Mouse (Mus musculus) embryonic stem cell, embryonic (primary cell): ENCODE data around the gene Myoz2.

Source experiments
- CTCF ChIA-PET, 4 experiments: fragments of 300-600 bp in 2 of 4; fragments of 350-600 bp in 2 of 4; sonication (Branson Sonifier 250); formaldehyde crosslinking; loops; one replicate each; lab custom pipeline; 2022; ENCODE audit warnings: inconsistent platforms in 2 of 4; lab: Charles Lee
- POLR2A ChIA-PET, 4 experiments: fragments of 300-600 bp in 2 of 4; fragments of 350-600 bp in 2 of 4; sonication (Branson Sonifier 250); formaldehyde crosslinking; loops; one replicate each; lab custom pipeline; 2022; ENCODE audit warnings: antibody characterized with exemption in 4 of 4, inconsistent platforms in 1 of 4; lab: Charles Lee

Myoz2 gene

DNA sequence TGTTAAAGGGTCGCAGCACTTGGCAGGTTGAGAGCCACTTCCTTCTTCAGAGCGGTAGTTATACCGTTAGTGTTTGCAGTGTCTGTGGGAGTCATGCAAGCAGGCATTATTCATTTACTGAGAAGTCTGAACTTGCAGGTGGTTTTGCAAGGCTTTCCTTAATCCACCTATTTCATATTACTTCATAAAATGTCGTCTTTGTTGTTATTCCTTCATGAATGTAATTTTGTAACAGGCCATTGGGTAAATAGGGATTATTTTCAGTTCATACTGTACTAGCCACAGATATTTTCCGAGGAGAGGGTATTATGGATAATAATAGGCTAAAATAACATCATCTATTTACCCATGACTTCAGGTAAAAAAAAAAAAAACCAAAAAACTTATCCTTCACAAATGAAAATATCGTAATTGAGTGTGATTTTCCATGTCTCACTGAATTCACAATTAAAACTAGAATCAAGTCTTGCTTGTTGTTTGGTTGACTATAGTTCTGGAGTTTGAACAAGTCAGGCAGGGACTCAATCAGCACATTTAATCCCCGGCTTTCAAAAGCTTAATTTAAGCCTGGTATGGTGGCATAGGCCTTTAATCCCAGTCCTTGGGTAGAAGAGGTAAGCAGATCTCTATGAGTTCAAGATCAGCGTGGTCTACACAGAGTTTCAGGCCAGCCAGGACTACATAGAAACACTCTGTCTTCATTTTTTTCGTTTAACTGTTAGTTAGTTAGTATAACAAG is 10.2 kb downstream of the Myoz2 start:
- ChIA-PET POLR2A (no interaction called here), CTCF (no interaction called here)

DNA sequence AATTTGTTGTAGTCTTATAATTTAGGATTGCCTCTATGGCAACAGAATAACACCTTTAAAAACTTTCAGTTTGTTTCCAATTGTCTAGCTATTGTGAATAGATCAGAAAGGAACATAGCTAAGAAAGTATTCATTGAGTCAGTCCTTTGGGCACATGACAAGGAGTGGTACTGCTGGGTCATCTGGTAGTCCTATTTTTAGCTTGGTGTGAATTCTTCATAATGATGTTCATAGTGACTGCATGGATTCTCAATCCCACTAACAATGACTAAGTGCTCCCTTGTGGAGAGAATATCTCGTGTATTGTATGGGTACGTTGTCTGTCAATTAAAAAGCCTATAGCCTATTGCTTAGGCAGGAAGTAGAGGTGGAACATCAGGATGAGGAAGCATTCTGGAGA is 16.0 kb downstream of the Myoz2 start:
- POLR2A ChIA-PET: no interaction called here

DNA sequence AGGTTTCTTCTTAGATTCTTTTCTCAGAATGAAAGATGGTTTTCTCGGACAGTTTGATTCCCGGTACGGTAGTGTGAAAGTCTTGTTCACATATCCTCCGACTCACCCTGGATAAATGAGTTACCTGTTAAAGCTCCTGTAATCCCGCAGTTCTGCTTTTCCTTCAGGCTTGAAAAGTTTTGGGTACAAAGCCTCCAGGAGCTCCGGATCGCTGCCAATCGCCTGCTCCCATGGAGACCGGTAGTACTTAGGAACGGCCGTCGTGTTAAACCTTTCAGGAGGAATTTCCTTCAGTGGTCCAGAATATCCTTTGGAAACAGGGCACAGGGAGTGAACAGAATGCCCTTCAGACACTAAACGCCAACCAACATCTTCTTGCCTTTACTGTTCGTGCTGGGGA is 21.3 kb downstream of the Myoz2 start:
- ChIA-PET CTCF (no interaction called here), POLR2A (interaction anchor here in 2 of 4 experiments (0.5 to 0.9 kb wide), 2 partner anchors 26 to 28 kb away, joined by 3 to 4 read pairs; no protein-coding TSS in a partner anchor)

More for the DNA sequence above, 16.0 kb downstream of the Myoz2 start:
- CTCF ChIA-PET: no interaction called here

DNA sequence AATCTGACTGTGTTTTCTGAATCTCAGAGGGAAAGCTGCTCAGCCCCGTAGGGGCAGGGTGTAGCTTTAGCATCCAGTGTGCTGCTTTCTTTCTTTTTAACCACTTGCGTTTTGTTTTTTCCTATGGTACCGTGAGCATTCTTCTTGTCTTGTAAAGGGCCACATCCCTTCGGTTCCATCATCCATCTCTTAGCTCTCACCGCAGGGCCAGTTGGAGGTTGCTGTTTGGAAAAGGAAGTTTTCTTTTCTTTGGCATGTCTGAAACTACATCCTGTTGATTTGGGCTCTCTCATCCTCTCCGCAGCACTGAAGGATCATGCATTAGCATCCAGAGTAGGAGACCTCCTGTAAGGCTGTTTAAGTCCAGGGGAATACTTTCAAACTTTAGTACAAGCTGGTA is 25.4 kb downstream of the Myoz2 start:
- POLR2A ChIA-PET: no interaction called here
- CTCF ChIA-PET: no interaction called here

DNA sequence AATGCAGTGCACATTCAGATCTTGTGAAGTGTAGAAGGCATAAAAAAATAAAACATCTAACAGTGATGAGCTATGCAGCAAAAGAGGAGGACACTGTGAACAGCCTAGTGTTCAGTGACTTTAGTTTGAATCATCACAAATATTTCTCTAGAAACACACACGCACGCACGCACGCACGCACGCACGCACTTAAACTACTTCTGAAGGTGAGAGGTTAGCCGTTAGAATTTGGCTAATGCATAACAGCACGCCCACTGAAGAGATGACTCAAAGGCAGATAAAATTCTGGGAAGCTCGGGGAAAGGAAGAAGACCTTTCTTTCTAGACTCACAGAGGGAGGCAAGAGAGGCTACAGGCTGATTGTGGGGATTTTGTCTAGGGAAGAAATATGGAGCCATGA is 27.4 kb downstream of the Myoz2 start:
- ChIA-PET CTCF (no interaction called here), POLR2A (interaction anchor here in 2 of 4 experiments (0.6 to 1.5 kb wide), 3 partner anchors 23 to 273 kb away, joined by 3 to 7 read pairs (median 3); no protein-coding TSS in a partner anchor)

GRCm38 (mm10) chr3:123001053-123001452 is 33.8 kb downstream of the Myoz2 start:
- ChIA-PET POLR2A (no interaction called here), CTCF (no interaction called here)

- CTCF ChIA-PET: no interaction called here
- POLR2A ChIA-PET: interaction anchor here in 1 of 4 experiments (1.0 kb wide), 1 partner anchor 15 kb away, joined by 3 read pairs; no protein-coding TSS in a partner anchor
Observed at GRCm38 (mm10) chr3:122998511-122998910, 36.3 kb downstream of the Myoz2 start.

DNA sequence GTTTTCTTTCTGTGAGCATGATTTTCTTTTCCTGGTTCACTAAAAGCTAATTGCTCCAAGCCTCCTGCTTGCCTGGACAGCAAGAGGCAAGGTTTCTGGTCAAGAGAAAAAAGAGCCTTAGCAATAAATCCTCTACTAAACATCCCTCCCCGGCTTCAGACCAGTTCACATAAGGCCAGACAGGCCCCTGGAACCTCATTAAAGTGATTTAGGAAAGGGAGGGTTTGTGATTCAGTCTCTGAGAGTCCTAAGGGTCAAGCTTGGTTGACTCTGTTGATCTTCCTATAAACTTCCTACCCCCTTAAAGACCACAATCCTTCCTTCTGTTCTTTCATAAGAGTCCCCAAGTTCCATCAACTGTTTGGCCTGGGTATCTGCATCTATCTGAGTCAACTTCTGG is 37.8 kb downstream of the Myoz2 start:
- ChIA-PET CTCF (no interaction called here), POLR2A (interaction anchor here in 3 of 4 experiments (0.9 to 1.8 kb wide), 4 partner anchors 11 to 12 kb away, joined by 3 to 10 read pairs (median 4); no protein-coding TSS in a partner anchor)

GRCm38 (mm10) chr3:122986906-122987305 is 47.9 kb downstream of the Myoz2 start:
- POLR2A ChIA-PET: interaction anchor here in 2 of 4 experiments (1.1 to 8.4 kb wide), 6 partner anchors 10 to 521 kb away, joined by 3 to 108 read pairs (median 8); no protein-coding TSS in a partner anchor
- CTCF ChIA-PET: interaction anchor here in 1 of 4 experiments (1.4 kb wide), 1 partner anchor 172 kb away, joined by 4 read pairs; no protein-coding TSS in a partner anchor

DNA sequence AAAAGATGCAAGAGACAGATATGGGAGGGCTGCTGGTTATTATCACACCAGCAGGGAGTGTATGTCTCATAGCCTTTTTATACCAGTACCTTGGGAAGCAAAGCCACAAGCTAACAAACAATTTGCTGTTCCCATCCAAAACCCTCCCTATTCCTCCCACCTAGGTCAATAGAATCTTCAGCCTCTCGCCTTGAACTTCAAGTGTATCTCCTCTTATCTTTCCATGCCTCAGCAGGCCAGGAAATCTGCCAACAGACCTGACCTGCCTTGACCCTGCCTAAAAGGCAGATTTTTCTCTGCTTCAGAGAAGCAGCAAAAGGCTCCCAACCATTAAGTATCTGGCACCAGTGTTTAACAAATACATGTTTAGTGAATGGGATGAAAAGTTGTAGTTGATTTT is 48.4 kb downstream of the Myoz2 start:
- ChIA-PET CTCF (interaction anchor here in 1 of 4 experiments (1.4 kb wide), 1 partner anchor 172 kb away, joined by 4 read pairs; no protein-coding TSS in a partner anchor), POLR2A (interaction anchor here in 3 of 4 experiments (0.6 to 8.4 kb wide), 17 partner anchors 10 to 522 kb away, joined by 3 to 108 read pairs (median 5); no protein-coding TSS in a partner anchor)

DNA sequence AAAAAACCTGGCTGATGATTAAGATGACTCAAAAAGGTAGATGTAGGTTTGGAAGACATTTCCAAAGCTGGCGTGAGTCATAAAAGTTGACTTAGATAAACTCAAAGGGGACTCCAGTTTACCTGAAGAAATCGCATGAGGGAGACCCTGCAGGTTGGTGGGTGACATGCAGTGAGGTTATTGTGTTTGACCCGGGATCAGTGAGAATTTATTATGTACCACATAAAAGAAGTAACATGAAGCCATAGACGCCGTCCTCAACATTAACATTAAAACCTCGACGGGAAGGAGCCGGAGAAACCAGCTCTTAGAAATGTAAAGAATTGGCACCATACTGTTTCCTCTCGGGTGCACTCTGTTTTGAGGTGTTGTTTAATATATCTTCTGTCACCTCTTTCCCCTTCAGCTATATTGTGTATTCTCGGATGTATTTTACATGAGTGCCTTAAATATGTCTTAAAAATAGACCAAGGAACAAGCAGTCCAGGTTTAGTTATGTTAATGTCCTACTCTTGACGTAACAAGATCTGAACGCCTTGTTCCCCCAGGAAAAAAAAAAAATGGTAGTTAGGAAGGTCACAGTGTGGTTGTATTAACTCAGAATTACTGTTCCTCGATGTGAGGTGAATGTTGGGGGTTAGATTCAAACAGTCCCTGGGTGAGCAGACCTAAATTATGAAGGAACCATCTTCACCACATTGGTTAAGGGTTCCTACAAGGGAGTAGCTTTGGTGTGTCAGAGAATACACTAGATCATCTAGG is 49.5 kb downstream of the Myoz2 start:
- ChIA-PET POLR2A (interaction anchor here in 3 of 4 experiments (0.6 to 8.4 kb wide), 40 partner anchors 10 to 1171 kb away, joined by 3 to 108 read pairs (median 4); partner anchors contain the start of genes 1810037I17Rik (in 1 of the 3), Abcd3 (in 1 of the 3), Gm10959 (in 1 of the 3) and Pde5a (in 1 of the 3)), CTCF (interaction anchor here in 2 of 4 experiments (0.6 to 1.4 kb wide), 4 partner anchors 173 to 651 kb away, joined by 3 to 4 read pairs (median 3); partner anchors contain the start of gene Pde5a (in 1 of the 2))

DNA sequence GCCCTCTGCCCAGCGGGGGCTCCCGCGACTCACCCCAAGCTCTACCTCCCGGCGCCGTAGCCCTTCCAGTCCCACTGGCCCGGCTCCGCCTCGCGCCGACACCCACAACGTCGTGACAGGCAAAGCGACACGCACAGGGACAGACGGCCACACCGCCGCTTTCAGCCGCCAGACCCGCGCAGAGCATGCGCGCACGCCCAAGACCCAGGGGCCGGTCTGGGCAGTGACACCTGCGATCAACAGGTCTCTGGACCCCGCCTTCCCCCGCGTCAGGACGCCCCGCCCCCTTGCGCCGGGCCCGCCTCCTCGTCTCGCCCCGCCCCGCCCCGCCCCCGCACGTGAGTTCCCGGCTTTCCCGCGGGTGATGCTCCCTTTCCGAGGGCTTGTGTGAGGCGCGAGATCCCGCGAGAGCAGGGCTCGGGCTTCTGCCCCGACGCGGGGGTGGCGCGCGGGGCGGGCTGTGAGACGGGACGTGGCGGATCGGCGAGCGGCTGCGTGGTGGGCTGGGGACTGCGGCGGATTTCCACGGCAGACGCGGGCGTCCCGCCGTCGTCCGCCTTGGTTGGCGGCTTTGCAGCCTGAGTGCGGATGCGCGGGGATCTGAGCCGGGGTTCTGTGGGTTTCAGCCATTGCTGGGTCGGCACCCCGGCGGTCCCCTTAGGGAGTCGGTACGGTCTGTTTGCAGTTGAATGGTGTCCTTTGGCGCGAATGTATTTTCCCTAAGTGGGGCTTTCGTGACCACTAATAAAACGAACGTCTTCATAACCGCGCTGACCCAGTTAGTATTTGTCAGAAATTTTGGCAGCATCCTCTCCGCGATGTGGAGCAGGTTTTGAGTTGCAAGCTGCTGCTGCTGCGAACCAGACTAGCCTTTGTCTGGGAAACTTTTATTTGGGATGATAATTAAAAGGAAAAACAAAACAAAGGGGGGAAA is 50.3 kb downstream of the Myoz2 start, which contains the start of gene Usp53:
Usp53 (minus strand) TSS at position 262 of the 934 bp plus-strand sequence.
- CTCF ChIA-PET: interaction anchor here in 3 of 4 experiments (0.6 to 1.2 kb wide), 5 partner anchors 119 to 843 kb away, joined by 3 to 5 read pairs (median 3); partner anchors contain the start of gene Pde5a (in 1 of the 3)
- POLR2A ChIA-PET: interaction anchor here in 3 of 4 experiments (0.6 to 8.4 kb wide), 66 partner anchors 9 to 1170 kb away, joined by 3 to 108 read pairs (median 4); partner anchors contain the start of genes 1810037I17Rik (in 3 of the 3), Abcd3 (in 1 of the 3), Gm10959 (in 1 of the 3) and Pde5a (in 1 of the 3)

GRCm38 (mm10) chr3:122983849-122984248 is 51.0 kb downstream of the Myoz2 start:
- CTCF ChIA-PET: interaction anchor here in 3 of 4 experiments (0.6 to 1.0 kb wide), 4 partner anchors 20 to 842 kb away, joined by 3 to 5 read pairs (median 4); no protein-coding TSS in a partner anchor
- POLR2A ChIA-PET: interaction anchor here in 3 of 4 experiments (0.7 to 8.4 kb wide), 41 partner anchors 9 to 692 kb away, joined by 3 to 108 read pairs (median 4); partner anchors contain the start of gene 1810037I17Rik (in 3 of the 3)

- ChIA-PET POLR2A (interaction anchor here in 2 of 4 experiments (0.9 to 10.2 kb wide), 10 partner anchors 7 to 54 kb away, joined by 3 to 108 read pairs (median 4); partner anchors contain the start of gene Usp53 (in 2 of the 2)), CTCF (no interaction called here)
Observed at GRCm38 (mm10) chr3:122975964-122976363, 58.9 kb downstream of the Myoz2 start.

DNA sequence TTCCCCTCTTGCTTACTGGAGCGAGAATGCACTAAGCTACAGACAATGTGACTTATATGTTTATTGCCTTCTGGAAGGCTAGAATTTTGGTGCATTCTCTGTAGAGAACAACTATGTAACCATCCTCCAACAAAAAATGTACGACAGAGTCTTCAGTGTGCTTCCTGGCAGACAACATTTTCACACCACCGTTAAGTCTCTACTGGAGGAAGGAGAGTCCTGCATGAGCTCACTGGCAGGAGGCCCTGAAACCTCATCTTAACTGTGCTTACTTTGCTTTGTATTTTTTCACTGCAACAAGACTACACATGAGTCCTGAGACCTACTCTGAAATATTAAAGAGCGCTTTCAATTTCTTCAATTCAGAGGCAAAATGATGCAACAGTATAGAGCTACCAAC is 59.5 kb downstream of the Myoz2 start:
- POLR2A ChIA-PET: interaction anchor here in 3 of 4 experiments (0.9 to 10.2 kb wide), 12 partner anchors 8 to 53 kb away, joined by 3 to 108 read pairs (median 4); partner anchors contain the start of gene Usp53 (in 3 of the 3)
- CTCF ChIA-PET: interaction anchor here in 1 of 4 experiments (0.6 to 0.9 kb wide), 2 partner anchors 71 to 478 kb away, joined by 4 to 8 read pairs; no protein-coding TSS in a partner anchor

DNA sequence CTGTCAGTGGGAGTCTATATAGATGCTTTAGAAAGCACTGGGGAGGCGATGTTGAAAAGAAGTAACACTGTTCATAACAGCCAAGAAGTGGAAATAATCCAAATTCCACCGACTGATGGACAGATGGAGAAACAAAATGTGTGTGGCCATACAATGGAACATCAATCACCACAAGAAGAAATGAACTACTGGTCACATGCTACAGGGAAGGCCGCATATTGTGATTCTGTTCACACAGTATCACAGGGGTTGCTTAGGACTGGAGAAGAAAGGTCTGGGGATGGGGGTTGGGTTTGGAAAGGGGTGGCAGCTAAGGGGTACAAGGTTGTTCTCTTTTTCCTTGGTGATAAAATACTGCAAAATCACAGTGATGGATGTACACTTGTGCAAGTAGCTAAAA is 60.0 kb downstream of the Myoz2 start:
- ChIA-PET CTCF (interaction anchor here in 1 of 4 experiments (0.9 kb wide), 1 partner anchor 70 kb away, joined by 8 read pairs; no protein-coding TSS in a partner anchor), POLR2A (interaction anchor here in 3 of 4 experiments (0.9 to 10.2 kb wide), 8 partner anchors 8 to 48 kb away, joined by 4 to 108 read pairs (median 5); partner anchors contain the start of gene Usp53 (in 3 of the 3))
